Mouse (Mus musculus): ENCODE measurements around the gene Ap3s2. TPM values are rescaled to one million over a fixed set of nuclear protein-coding genes. Genes with fewer than 3 reads are reported as not detected.

The Ap3s2 gene
- total and polyA plus RNA-seq, 3 experiments = 8.3 to 91.2 (median 18.2) TPM

- H3K4me3 ChIP-seq (ENCODE audit: control insufficient read depth in 1 of 2, insufficient read depth in 1 of 2, low read depth in 2 of 2, low read length in 2 of 2) = no peak overlapping the region
- TF ChIP-seq TAL1 (IDR thresholded peaks at IDR 0.05; ENCODE audit: low read length) = no peak
- TF ChIP-seq ZNF384 (IDR thresholded peaks at IDR 0.05; ENCODE audit: low read depth, low read length) = no peak
- TF ChIP-seq KAT2A (conservative IDR thresholded peaks at IDR 0.05; ENCODE audit: low read depth, low read length) = no peak
- TF ChIP-seq MYC (IDR thresholded peaks at IDR 0.05; ENCODE audit: low read depth, low read length) = no peak
- no peak for TF ChIP-seq GATA1 (IDR thresholded peaks at IDR 0.05; ENCODE audit: low read depth, low read length)
- TF ChIP-seq UBTF (IDR thresholded peaks at IDR 0.05; ENCODE audit: borderline replicate concordance, insufficient read depth, low read depth, low read length) = no peak
- no peak for TF ChIP-seq ETS1 (IDR thresholded peaks at IDR 0.05; ENCODE audit: low read depth, low read length)
- TF ChIP-seq NELFE (IDR thresholded peaks at IDR 0.05; ENCODE audit: low read depth, low read length) = no peak
- no peak for TF ChIP-seq CHD1 (IDR thresholded peaks at IDR 0.05; ENCODE audit: low read depth, low read length)
- TF ChIP-seq CHD2 (IDR thresholded peaks at IDR 0.05; ENCODE audit: low read length) = no peak
- TF ChIP-seq HCFC1 (IDR thresholded peaks at IDR 0.05; ENCODE audit: low read depth, low read length) = no peak
- no peak for TF ChIP-seq USF2 (IDR thresholded peaks at IDR 0.05; ENCODE audit: borderline replicate concordance in 1 of 2, insufficient read depth in 1 of 2, low read depth in 1 of 2, low read length in 2 of 2)
- no peak for TF ChIP-seq MAX (IDR thresholded peaks at IDR 0.05; ENCODE audit: low read length)
- no peak for TF ChIP-seq ZKSCAN1 (IDR thresholded peaks at IDR 0.05; ENCODE audit: low read depth, low read length)
- H3K9ac ChIP-seq (ENCODE audit: control insufficient read depth, low read depth, low read length, poor library complexity, severe bottlenecking) = no peak overlapping the region
- no peaks in the 10 kb centered on the region for H3K79me2 ChIP-seq (ENCODE audit: control insufficient read depth, insufficient read depth, low read length, poor library complexity)
- no peaks in the 10 kb centered on the region for H3K9me3 ChIP-seq (replicated peaks; ENCODE audit: insufficient read depth, low read length)
- H3K27me3 ChIP-seq (ENCODE audit: control insufficient read depth in 1 of 2, insufficient read depth in 2 of 2, low read length in 2 of 2) = no peaks in the 10 kb centered on the region
- no peaks in the 10 kb centered on the region for H3K4me1 ChIP-seq (ENCODE audit: control insufficient read depth in 1 of 2, insufficient read depth in 2 of 2, low read length in 2 of 2)
- DNase-seq (ENCODE audit: low read depth, low spot score) = no peak
- H3K27ac ChIP-seq (ENCODE audit: control insufficient read depth, low read depth, low read length) = no peak overlapping the region
- H3K36me3 ChIP-seq (ENCODE audit: control insufficient read depth in 1 of 2, insufficient read depth in 2 of 2, low read length in 2 of 2) = no peaks in the 10 kb centered on the region
Observed at GRCm38 (mm10) chr7:79831145-79831544, 89.3 kb downstream of the Ap3s2 start.

DNA sequence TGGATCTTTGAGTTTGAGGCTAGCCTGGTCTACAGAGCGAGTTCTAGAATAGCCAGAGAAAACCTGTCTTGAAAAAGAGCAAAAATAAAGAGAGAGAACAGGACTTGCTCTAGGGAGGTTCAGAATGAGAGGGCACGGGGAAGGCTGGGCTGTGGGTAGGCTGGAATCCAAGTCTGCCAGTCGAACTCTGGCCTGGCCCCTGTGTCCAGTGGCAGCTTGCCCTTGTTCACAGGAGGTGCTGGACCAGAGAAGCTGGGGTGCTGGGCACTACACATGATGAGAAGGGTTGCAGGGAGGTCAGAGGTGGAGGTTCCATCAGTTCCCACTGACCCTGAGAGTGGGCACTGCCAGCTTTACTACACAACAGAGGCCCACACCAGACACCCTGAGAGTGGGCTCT lies 92.1 kb downstream of the Ap3s2 start:
- Histone ChIP-seq H3K27me3 (ENCODE audit: control insufficient read depth in 1 of 2, insufficient read depth in 2 of 2, low read length in 2 of 2) (no peaks in the 10 kb centered on the region), H3K79me2 (ENCODE audit: control insufficient read depth, insufficient read depth, low read length, poor library complexity) (no peaks in the 10 kb centered on the region), H3K9me3 (replicated peaks; ENCODE audit: insufficient read depth, low read length) (no peaks in the 10 kb centered on the region), H3K9ac (ENCODE audit: control insufficient read depth, low read depth, low read length, poor library complexity, severe bottlenecking) (no peak overlapping the region), H3K27ac (ENCODE audit: control insufficient read depth, low read depth, low read length) (no peak overlapping the region), H3K4me3 (ENCODE audit: control insufficient read depth in 1 of 2, insufficient read depth in 1 of 2, low read depth in 2 of 2, low read length in 2 of 2) (no peak overlapping the region), H3K36me3 (ENCODE audit: control insufficient read depth in 1 of 2, insufficient read depth in 2 of 2, low read length in 2 of 2) (no peaks in the 10 kb centered on the region), H3K4me1 (ENCODE audit: control insufficient read depth in 1 of 2, insufficient read depth in 2 of 2, low read length in 2 of 2) (no peaks in the 10 kb centered on the region)
- no peak for TF ChIP-seq MXI1 (IDR thresholded peaks at IDR 0.05; ENCODE audit: low read depth, low read length)
- no peak for TF ChIP-seq JUND (IDR thresholded peaks at IDR 0.05; ENCODE audit: low read depth, low read length)
- no peak for TF ChIP-seq BHLHE40 (IDR thresholded peaks at IDR 0.05; ENCODE audit: borderline replicate concordance, low read depth, low read length)
- TF ChIP-seq RCOR1 (IDR thresholded peaks at IDR 0.05; ENCODE audit: low read depth, low read length) = no peak
- TF ChIP-seq GABPA (IDR thresholded peaks at IDR 0.05; ENCODE audit: low read depth, low read length) = no peak
- TF ChIP-seq ELF1 (IDR thresholded peaks at IDR 0.05; ENCODE audit: low read depth, low read length) = no peak
- TF ChIP-seq USF1 (IDR thresholded peaks at IDR 0.05; ENCODE audit: low read depth, low read length) = no peak
- TF ChIP-seq USF2 (IDR thresholded peaks at IDR 0.05; ENCODE audit: borderline replicate concordance in 1 of 2, insufficient read depth in 1 of 2, low read depth in 1 of 2, low read length in 2 of 2) = no peak
- no peak for TF ChIP-seq POLR2A (IDR thresholded peaks at IDR 0.05; ENCODE audit: control insufficient read depth in 1 of 2, insufficient read depth in 1 of 2, low read depth in 1 of 2, low read length in 2 of 2, poor library complexity in 1 of 2)
- no peak for TF ChIP-seq SIN3A (IDR thresholded peaks at IDR 0.05; ENCODE audit: low read length)
- TF ChIP-seq CHD1 (IDR thresholded peaks at IDR 0.05; ENCODE audit: low read depth, low read length) = no peak
- no peak for TF ChIP-seq ETS1 (IDR thresholded peaks at IDR 0.05; ENCODE audit: low read depth, low read length)
- no peak for TF ChIP-seq MAFK (IDR thresholded peaks at IDR 0.05; ENCODE audit: borderline replicate concordance, low read depth, low read length)
- DNase-seq (ENCODE audit: low read depth, low spot score) = no peak

All from MEL (cell line).